Mouse (Mus musculus) hindbrain, postnatal 0 days (tissue): ENCODE measurements at regions not wholly inside any gene's neighbourhood (a gene's known extent, or its start where the extent isn't known, plus 50 kb on each side); places are given as distances from the start of the nearest gene placed in this dataset.

Experiments
- ATAC-seq: fragments of 200-750 bp; cut with Nextera tagmentation; 2 replicates; pipeline ENCODE4 v1.8.0; 2017; ENCODE audit warnings: mild to moderate bottlenecking, moderate TSS enrichment, moderate library complexity
- DNase-seq: peaks from one replicate; pipeline ENCODE4 v3.0.0-alpha.2; 2015; ENCODE audit warnings: low spot score
- H3K27ac ChIP-seq: fragments of 300-500 bp; sonication (generic); 2 replicates; pipeline ENCODE4 v1.5.1; 2014; ENCODE audit warnings: mild to moderate bottlenecking
- H3K27me3 ChIP-seq: fragments of 300-500 bp; sonication (generic); 2 replicates; pipeline ENCODE4 v1.6.1; 2014; ENCODE audit warnings: low read length, mixed read lengths; ENCODE audit not compliant: insufficient read depth
- H3K36me3 ChIP-seq: fragments of 300-500 bp; sonication (generic); 2 replicates; pipeline ENCODE4 v1.6.1; 2014; ENCODE audit warnings: low read length, mixed read lengths; ENCODE audit not compliant: insufficient read depth
- H3K4me1 ChIP-seq: fragments of 300-500 bp; sonication (generic); 2 replicates; pipeline ENCODE4 v1.6.1; 2014; ENCODE audit warnings: antibody characterized with exemption, low read length, mixed read lengths; ENCODE audit not compliant: insufficient read depth
- H3K4me2 ChIP-seq: fragments of 300-500 bp; sonication (generic); 2 replicates; pipeline ENCODE4 v1.6.1; 2014; ENCODE audit warnings: low read depth, mild to moderate bottlenecking, low read length, moderate library complexity, mixed read lengths
- H3K4me3 ChIP-seq: fragments of 300-500 bp; sonication (generic); 2 replicates; pipeline ENCODE4 v1.5.1; 2014; ENCODE audit warnings: low read length
- H3K9ac ChIP-seq: fragments of 300-500 bp; sonication (generic); replicated peaks from 2 replicates; pipeline ENCODE4 v1.6.1; 2014; ENCODE audit warnings: mild to moderate bottlenecking, low read length, moderate library complexity, mixed read lengths
- H3K9me3 ChIP-seq: fragments of 300-500 bp; sonication (generic); 2 replicates; pipeline ENCODE4 v1.6.1; 2016; ENCODE audit warnings: low read length, mixed read lengths
- CTCF ChIP-seq: IDR thresholded peaks from 2 replicates; pipeline ENCODE4 v1.5.1; 2016; ENCODE audit warnings: antibody characterized with exemption, control low read depth, low read depth
- WGBS: fragments of 180-500 bp; shearing (Covaris S2); extraction: QIAGEN DNeasy Blood & Tissue Kit; methylation state at CpG from one replicate; pipeline ENCODE4 v1.1.7; 2014; 5-methylcytosine and 5-hydroxymethylcytosine counted together

DNA sequence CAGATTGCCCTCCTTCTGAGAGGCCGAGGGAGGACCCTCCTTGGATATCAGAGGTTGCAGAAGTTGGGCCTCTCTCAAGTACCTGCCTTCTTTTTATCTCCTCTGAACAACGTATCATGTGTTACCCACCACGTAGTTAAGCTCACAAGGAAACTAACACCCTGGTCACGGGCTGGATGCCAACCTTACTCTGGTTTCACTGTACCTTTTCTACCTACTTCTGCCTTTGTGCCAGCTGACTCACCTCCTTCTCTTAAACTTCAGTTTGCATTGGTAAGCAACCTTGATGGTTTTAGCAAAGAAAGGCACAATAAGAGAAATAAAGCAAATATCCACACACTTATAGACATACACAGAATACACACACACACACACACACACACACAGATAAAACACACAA, 111.7 kb upstream of the Mtpn start:
- Histone ChIP-seq H3K27ac (no peak overlapping the region), H3K4me3 (no peak overlapping the region), H3K9ac (no peak overlapping the region), H3K9me3 (no peaks in the 10 kb centered on the region), H3K27me3 (no peaks in the 10 kb centered on the region), H3K4me1 (no peaks in the 10 kb centered on the region), H3K36me3 (no peaks in the 10 kb centered on the region), H3K4me2 (no peak overlapping the region)
- ATAC-seq = no peak
- no peak for DNase-seq
- 78% methylated on average over 4 of the region's 4 CpGs for WGBS
- no peak for TF ChIP-seq CTCF

GRCm38 (mm10) chr6:35645210-35645609, 105.5 kb upstream of the Mtpn start:
- Histone ChIP-seq H3K4me2 (no peak overlapping the region), H3K36me3 (no peaks in the 10 kb centered on the region), H3K4me3 (no peak overlapping the region), H3K27me3 (no peaks in the 10 kb centered on the region), H3K4me1 (no peaks in the 10 kb centered on the region), H3K27ac (no peak overlapping the region), H3K9ac (no peak overlapping the region), H3K9me3 (no peaks in the 10 kb centered on the region)
- TF ChIP-seq CTCF = no peak
- WGBS = 86% methylated on average over 7 of the region's 7 CpGs
- ATAC-seq (no peak), DNase-seq (no peak)

DNA sequence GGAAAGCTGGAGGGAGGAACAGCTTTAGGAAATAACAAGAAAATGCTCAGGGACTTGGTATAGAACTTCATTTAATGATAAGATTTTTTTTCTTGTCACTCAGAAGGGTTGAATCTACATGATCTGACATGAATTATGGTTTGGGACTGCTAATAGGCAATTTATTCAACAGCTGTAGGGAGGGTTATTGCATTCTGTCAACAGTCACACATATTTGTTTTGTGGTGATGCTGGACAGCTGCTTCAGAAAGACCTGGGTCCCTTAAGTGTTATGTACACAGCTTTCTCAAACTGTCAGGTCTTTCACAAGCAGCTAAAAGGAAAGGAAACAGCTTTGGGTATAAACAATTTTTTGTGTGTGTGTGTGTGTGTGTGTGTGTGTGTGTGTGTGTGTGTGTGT, 101.0 kb upstream of the Mtpn start:
- Histone ChIP-seq H3K4me1 (no peaks in the 10 kb centered on the region), H3K36me3 (no peaks in the 10 kb centered on the region), H3K27me3 (no peaks in the 10 kb centered on the region), H3K4me2 (no peak overlapping the region), H3K4me3 (no peak overlapping the region), H3K9me3 (no peaks in the 10 kb centered on the region), H3K9ac (no peak overlapping the region), H3K27ac (no peak overlapping the region)
- ATAC-seq (no peak), DNase-seq (no peak)
- no peak for TF ChIP-seq CTCF

DNA sequence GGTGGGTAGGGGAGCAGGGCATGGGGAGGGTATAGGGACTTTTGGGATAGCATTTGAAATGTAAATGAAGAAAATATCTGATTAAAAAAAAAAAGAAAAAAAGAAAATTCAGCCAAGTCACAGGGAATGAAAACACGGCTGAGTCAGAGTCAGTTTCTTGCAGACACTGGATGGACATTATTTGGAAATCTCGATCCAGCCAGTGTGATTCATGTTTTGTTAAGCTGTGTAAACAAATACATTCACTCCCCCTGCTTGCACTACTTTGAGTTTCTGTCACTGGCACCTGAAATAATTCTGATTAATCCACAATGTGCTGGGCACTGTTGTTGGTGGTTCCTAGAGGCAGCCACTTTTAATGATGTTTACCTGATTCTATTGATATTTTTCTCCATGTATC, 68.6 kb upstream of the Mtpn start:
- Histone ChIP-seq H3K4me3 (no peak overlapping the region), H3K4me1 (no peaks in the 10 kb centered on the region), H3K9ac (no peak overlapping the region), H3K36me3 (no peaks in the 10 kb centered on the region), H3K4me2 (no peak overlapping the region), H3K27ac (no peak overlapping the region), H3K9me3 (0 out of 2 replicates have a peak, but pooled peaks cover 2% of the 10 kb centered on the region), H3K27me3 (no peaks in the 10 kb centered on the region)
- DNase-seq (no peak), ATAC-seq (no peak)
- WGBS = 82% methylated on average over 2 of the region's 2 CpGs
- no peak for TF ChIP-seq CTCF

- Histone ChIP-seq H3K27me3 (no peaks in the 10 kb centered on the region), H3K9ac (no peak overlapping the region), H3K27ac (no peak overlapping the region), H3K4me2 (no peak overlapping the region), H3K4me3 (no peak overlapping the region), H3K9me3 (0 out of 2 replicates have a peak, but pooled peaks cover 2% of the 10 kb centered on the region), H3K36me3 (no peaks in the 10 kb centered on the region), H3K4me1 (no peaks in the 10 kb centered on the region)
- DNase-seq = no peak
- TF ChIP-seq CTCF = no peak
- no peak for ATAC-seq
- 78% methylated on average over 3 of the region's 3 CpGs for WGBS
Observed at GRCm38 (mm10) chr6:35605100-35605499, 65.4 kb upstream of the Mtpn start.

DNA sequence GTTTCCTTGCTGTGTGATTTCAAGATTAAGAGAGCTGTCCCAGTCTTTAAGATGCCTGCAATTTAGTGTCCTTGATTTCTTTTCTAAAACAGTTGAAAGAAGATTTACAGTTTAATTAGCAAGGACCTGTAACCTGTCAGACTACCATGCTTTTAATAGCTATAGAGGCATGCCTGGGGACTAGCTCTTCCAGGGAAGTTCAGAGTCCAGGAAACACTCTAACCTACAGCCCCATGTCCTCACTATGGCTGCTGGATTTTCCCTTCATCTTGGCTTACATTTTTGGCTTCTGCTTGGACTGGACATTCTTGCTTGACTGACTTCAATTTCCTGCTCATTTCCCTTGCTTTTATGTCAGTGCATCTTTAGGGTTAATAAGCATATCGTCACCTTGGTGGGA, 61.7 kb upstream of the Mtpn start:
- no peaks in the 10 kb centered on the region for H3K4me1 ChIP-seq
- no peak overlapping the region for H3K9ac ChIP-seq
- no peak for TF ChIP-seq CTCF
- no peak overlapping the region for H3K4me2 ChIP-seq
- H3K4me3 ChIP-seq = no peak overlapping the region
- no peaks in the 10 kb centered on the region for H3K36me3 ChIP-seq
- no peaks in the 10 kb centered on the region for H3K9me3 ChIP-seq
- DNase-seq (no peak), ATAC-seq (no peak)
- no peaks in the 10 kb centered on the region for H3K27me3 ChIP-seq
- no peak overlapping the region for H3K27ac ChIP-seq
- 80% methylated on average over 1 of the region's 1 CpGs for WGBS

- no peak overlapping the region for H3K4me3 ChIP-seq
- H3K9me3 ChIP-seq = no peaks in the 10 kb centered on the region
- no peak for DNase-seq
- H3K4me1 ChIP-seq = no peaks in the 10 kb centered on the region
- H3K9ac ChIP-seq = no peak overlapping the region
- H3K4me2 ChIP-seq = no peak overlapping the region
- no peak overlapping the region for H3K27ac ChIP-seq
- no peak for ATAC-seq
- WGBS = 73% methylated on average over 1 of the region's 1 CpGs
- no peaks in the 10 kb centered on the region for H3K27me3 ChIP-seq
- H3K36me3 ChIP-seq = no peaks in the 10 kb centered on the region
- no peak for TF ChIP-seq CTCF
Observed at GRCm38 (mm10) chr6:35599841-35600240, 60.2 kb upstream of the Mtpn start.
